Comparison of ENCODE assay signal across 9 mouse cellular contexts in genomic region chr7:75796474-75796873, GRCm38 (mm10). TPM values are rescaled to one million over a fixed set of nuclear protein-coding genes. Genes with fewer than 3 reads are reported as not detected.
DNase-seq lines count a peak whose midpoint lies in the region; ATAC-seq lines count a peak whose summit lies in the region.
"Had no signal": no experiment of that assay in that cellular context is flagged by ENCODE, and none has a peak within 500 bp of the region (broad histone marks: within the 10 kb centered on the region; RNA-seq: fewer than 3 reads in every experiment).

No protein-coding gene starts in this region.

- no peak overlapping the region for H3K4me2 ChIP-seq in kidney, embryonic 16.5 days (replicated peaks; ENCODE audit: low read depth, low read length)
- no peak overlapping the region for H3K4me2 ChIP-seq in hindbrain, embryonic 11.5 days (replicated peaks; ENCODE audit: low read depth, low read length)
- H3K4me2 ChIP-seq: lung, embryonic 15.5 days had no signal

- DNase-seq in kidney, adult 11 months: no peak
- peak; percentile 33 for DNase-seq in NIH3T3 (ENCODE audit: low read depth)
- peak; percentile 15 for DNase-seq in hindbrain, embryonic 11.5 days (ENCODE audit: low spot score)
- DNase-seq in mesoderm, embryonic 11.5 days (ENCODE audit: low read depth, low spot score): peak; percentile 10
- DNase-seq in thymus, postnatal 14 days: peak; percentile 82
- DNase-seq in adrenal gland, postnatal 10 days: no peak
- DNase-seq in cerebellum, postnatal 14 days: no peak

- no peak overlapping the region for H3K9ac ChIP-seq in kidney, embryonic 16.5 days (replicated peaks; ENCODE audit: low read length)
- no peak overlapping the region for H3K9ac ChIP-seq in hindbrain, embryonic 11.5 days (ENCODE audit: low read depth, low read length)
- H3K9ac ChIP-seq: lung, embryonic 15.5 days had no signal

- 9% methylated on average over 9 of the region's 9 CpGs for WGBS in kidney, embryonic 16.5 days
- 38% methylated on average over 9 of the region's 9 CpGs for WGBS in hindbrain, embryonic 11.5 days

- H3K36me3 ChIP-seq in kidney, embryonic 16.5 days (ENCODE audit: insufficient read depth, low read length): no peaks in the 10 kb centered on the region
- H3K36me3 ChIP-seq in hindbrain, embryonic 11.5 days (ENCODE audit: control insufficient read depth, insufficient read depth, low read length): no peaks in the 10 kb centered on the region
- H3K36me3 ChIP-seq: lung, embryonic 15.5 days had no signal

- H3K4me3 ChIP-seq in kidney, embryonic 16.5 days (ENCODE audit: low read length): no peak overlapping the region
- no peak overlapping the region for H3K4me3 ChIP-seq in hindbrain, embryonic 11.5 days (ENCODE audit: low read depth, low read length)
- H3K4me3 ChIP-seq: lung, embryonic 15.5 days had no signal

- peaks cover 14% of the 10 kb centered on the region for H3K4me1 ChIP-seq in kidney, embryonic 16.5 days (ENCODE audit: insufficient read depth, low read length)
- no peaks in the 10 kb centered on the region for H3K4me1 ChIP-seq in hindbrain, embryonic 11.5 days (replicated peaks; ENCODE audit: control insufficient read depth, insufficient read depth, low read length)

- H3K9me3 ChIP-seq in kidney, embryonic 16.5 days (ENCODE audit: low read length): no peaks in the 10 kb centered on the region
- no peaks in the 10 kb centered on the region for H3K9me3 ChIP-seq in hindbrain, embryonic 11.5 days (ENCODE audit: control insufficient read depth, low read length)
- H3K9me3 ChIP-seq: lung, embryonic 15.5 days had no signal

- H3K27me3 ChIP-seq in kidney, embryonic 16.5 days (ENCODE audit: insufficient read depth, low read length): no peaks in the 10 kb centered on the region
- no peaks in the 10 kb centered on the region for H3K27me3 ChIP-seq in hindbrain, embryonic 11.5 days (ENCODE audit: control insufficient read depth, insufficient read depth, low read length)
- H3K27me3 ChIP-seq: lung, embryonic 15.5 days had no signal

- ATAC-seq in kidney, embryonic 16.5 days (ENCODE audit: low FRiP score, low TSS enrichment): peak; percentile 55; the same call in 1 of the 2 replicates
- 0 out of 2 replicates have a peak, but pooled peaks have one; percentile 51 for ATAC-seq in hindbrain, embryonic 11.5 days (ENCODE audit: low FRiP score)

- H3K27ac ChIP-seq in kidney, embryonic 16.5 days (ENCODE audit: low read length): no peak overlapping the region
- no peak overlapping the region for H3K27ac ChIP-seq in hindbrain, embryonic 11.5 days (ENCODE audit: low read depth, low read length)
- H3K27ac ChIP-seq: lung, embryonic 15.5 days had no signal

RNA-seq across cellular contexts. Expression of gene Klhl25, which starts 51.6 kb away (rescaled TPM):
- polyA plus RNA-seq in kidney, embryonic 16.5 days (2015; fragmentation: Nextera tagmentation; extraction: Ambion mirVana): 19.6 and 20.0 TPM in 2 replicates
- 17.0 and 20.1 TPM in 2 replicates for polyA plus RNA-seq in hindbrain, embryonic 11.5 days (2014; fragmentation: Nextera tagmentation; extraction: Ambion mirVana)
- 10 to 100 TPM; 21.0 to 22.4 TPM for total RNA-seq in adrenal gland, postnatal 10 days (2021)

Comparison
In these comparisons a context has a peak if more than half of its experiments do, and no peak if none do; other contexts are left out.
1. DNase-seq: peak in NIH3T3 (single experiment), hindbrain, embryonic 11.5 days (single experiment), mesoderm, embryonic 11.5 days (single experiment) and thymus, postnatal 14 days (single experiment); none in kidney, adult 11 months (single experiment), adrenal gland, postnatal 10 days (single experiment) and cerebellum, postnatal 14 days (0 of 2).